Mouse (Mus musculus): ENCODE measurements around the gene Tceanc. TPM values are rescaled to one million over a fixed set of nuclear protein-coding genes. Genes with fewer than 3 reads are reported as not detected.
A peak's percentile ranks its signal among the peaks of the same experiment; 100 is the strongest.

Tceanc gene
- polyA plus RNA-seq, 1 experiment from 2014 or later = 6.6 TPM

GRCm38 (mm10) chrX:166512071-166512470 lies 6.3 kb downstream of the Tceanc start:
- H3K27me3 ChIP-seq (ENCODE audit: control insufficient read depth, insufficient read depth, low read length) = no peaks in the 10 kb centered on the region
- H3K9me3 ChIP-seq (ENCODE audit: control insufficient read depth, low read length) = no peaks in the 10 kb centered on the region
- H3K4me1 ChIP-seq (ENCODE audit: control insufficient read depth in 2 of 2, insufficient read depth in 2 of 2, low read length in 2 of 2) = no peaks in the 10 kb centered on the region
- 83% methylated on average over 4 of the region's 4 CpGs for WGBS
- ATAC-seq (ENCODE audit: insufficient number of reproducible peaks, insufficient read depth, low FRiP score, low read depth) = no peak
- H3K4me3 ChIP-seq (ENCODE audit: control insufficient read depth in 1 of 2, insufficient read depth in 1 of 2, low read depth in 1 of 2, low read length in 2 of 2) = no peak overlapping the region
- H3K9ac ChIP-seq (ENCODE audit: low read length) = no peak overlapping the region
- no peak overlapping the region for H3K4me2 ChIP-seq (ENCODE audit: low read length)
- H3K36me3 ChIP-seq (ENCODE audit: control insufficient read depth, insufficient read depth, low read length) = no peaks in the 10 kb centered on the region
- H3K27ac ChIP-seq (replicated peaks in 1 of 2; ENCODE audit: control insufficient read depth in 1 of 2, insufficient read depth in 1 of 2, low read depth in 2 of 2, low read length in 2 of 2) = no peak overlapping the region

- Histone ChIP-seq H3K27me3 (ENCODE audit: control insufficient read depth, insufficient read depth, low read length) (no peaks in the 10 kb centered on the region), H3K27ac (replicated peaks in 1 of 2; ENCODE audit: control insufficient read depth in 1 of 2, insufficient read depth in 1 of 2, low read depth in 2 of 2, low read length in 2 of 2) (no peak overlapping the region), H3K4me2 (ENCODE audit: low read length) (peak overlapping the region; percentile 56; the same call in 1 of the 2 replicates), H3K9me3 (ENCODE audit: control insufficient read depth, low read length) (no peaks in the 10 kb centered on the region), H3K36me3 (ENCODE audit: control insufficient read depth, insufficient read depth, low read length) (no peaks in the 10 kb centered on the region), H3K4me1 (ENCODE audit: control insufficient read depth in 2 of 2, insufficient read depth in 2 of 2, low read length in 2 of 2) (no peaks in the 10 kb centered on the region), H3K9ac (ENCODE audit: low read length) (no peak overlapping the region), H3K4me3 (ENCODE audit: control insufficient read depth in 1 of 2, insufficient read depth in 1 of 2, low read depth in 1 of 2, low read length in 2 of 2) (no peak overlapping the region)
- no peak for ATAC-seq (ENCODE audit: insufficient number of reproducible peaks, insufficient read depth, low FRiP score, low read depth)
Observed at GRCm38 (mm10) chrX:166511107-166511506, 7.3 kb downstream of the Tceanc start.

DNA sequence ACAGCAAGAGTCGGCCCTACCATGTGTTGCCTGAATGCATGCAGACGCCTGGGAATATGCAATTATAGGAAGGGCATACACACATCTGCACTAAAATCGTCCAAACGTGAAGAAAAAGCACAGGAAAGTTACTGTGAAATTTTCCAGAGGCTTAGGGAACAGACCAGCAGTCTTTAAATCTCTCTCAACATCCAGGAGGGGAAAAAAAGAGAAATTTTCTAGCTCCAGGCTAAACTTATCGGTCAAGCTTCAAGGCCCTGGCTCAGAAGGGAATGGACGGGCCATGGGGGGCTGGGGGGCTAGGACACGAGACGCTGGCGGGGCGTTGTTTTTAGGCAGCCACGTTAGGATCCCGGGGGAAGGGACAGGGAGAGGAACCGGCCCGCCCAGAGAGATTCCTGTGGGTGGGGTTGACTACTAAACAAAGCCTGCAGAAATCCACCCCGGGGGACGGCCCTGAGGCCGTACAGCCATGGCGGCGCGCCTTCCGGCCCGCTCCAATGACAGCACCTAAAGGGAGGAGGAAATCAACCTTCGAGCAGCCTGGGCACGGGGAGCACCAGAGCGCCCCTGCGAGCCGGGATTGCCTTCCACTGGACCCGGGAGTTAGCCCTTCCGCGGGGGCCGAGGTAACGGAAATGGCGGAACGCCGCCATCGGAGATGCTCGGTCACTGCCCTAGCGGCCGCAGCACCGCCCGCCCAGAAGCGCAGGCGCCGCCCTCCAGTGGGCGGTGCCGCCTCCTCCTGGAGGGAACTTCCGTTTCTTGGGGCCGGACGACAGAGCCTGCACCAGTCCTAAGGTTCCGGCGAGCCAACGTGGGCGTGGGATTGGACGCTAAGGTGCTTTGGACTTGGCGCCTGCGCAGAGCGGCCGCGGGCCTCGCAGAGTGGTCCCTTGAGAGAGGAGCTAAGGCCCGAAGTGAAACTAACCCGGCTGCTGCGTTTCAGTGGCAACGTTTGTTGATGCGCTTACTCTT lies 8.3 kb downstream of the Tceanc start:
- peak; percentile 98 for ATAC-seq (ENCODE audit: insufficient number of reproducible peaks, insufficient read depth, low FRiP score, low read depth)
- Histone ChIP-seq H3K4me3 (ENCODE audit: control insufficient read depth in 1 of 2, insufficient read depth in 1 of 2, low read depth in 1 of 2, low read length in 2 of 2) (peak overlapping the region; percentile 56 to 83), H3K4me2 (ENCODE audit: low read length) (peak overlapping the region; percentile 66), H3K9me3 (ENCODE audit: control insufficient read depth, low read length) (no peaks in the 10 kb centered on the region), H3K4me1 (ENCODE audit: control insufficient read depth in 2 of 2, insufficient read depth in 2 of 2, low read length in 2 of 2) (no peaks in the 10 kb centered on the region), H3K27ac (replicated peaks in 1 of 2; ENCODE audit: control insufficient read depth in 1 of 2, insufficient read depth in 1 of 2, low read depth in 2 of 2, low read length in 2 of 2) (peak overlapping the region; percentile 98 to 100), H3K27me3 (ENCODE audit: control insufficient read depth, insufficient read depth, low read length) (no peaks in the 10 kb centered on the region), H3K36me3 (ENCODE audit: control insufficient read depth, insufficient read depth, low read length) (no peaks in the 10 kb centered on the region), H3K9ac (ENCODE audit: low read length) (peak overlapping the region; percentile 79)
- 19% methylated on average over 65 of the region's 65 CpGs for WGBS

- no peaks in the 10 kb centered on the region; the same call in 1 of the 2 replicates for H3K36me3 ChIP-seq (ENCODE audit: control insufficient read depth, insufficient read depth, low read length)
- ATAC-seq (ENCODE audit: insufficient number of reproducible peaks, insufficient read depth, low FRiP score, low read depth) = no peak
- no peaks in the 10 kb centered on the region for H3K4me1 ChIP-seq (ENCODE audit: control insufficient read depth in 2 of 2, insufficient read depth in 2 of 2, low read length in 2 of 2)
- no peak overlapping the region for H3K4me3 ChIP-seq (ENCODE audit: control insufficient read depth in 1 of 2, insufficient read depth in 1 of 2, low read depth in 1 of 2, low read length in 2 of 2)
- no peak overlapping the region for H3K9ac ChIP-seq (ENCODE audit: low read length)
- no peaks in the 10 kb centered on the region for H3K9me3 ChIP-seq (ENCODE audit: control insufficient read depth, low read length)
- no peak overlapping the region for H3K4me2 ChIP-seq (ENCODE audit: low read length)
- H3K27ac ChIP-seq (replicated peaks in 1 of 2; ENCODE audit: control insufficient read depth in 1 of 2, insufficient read depth in 1 of 2, low read depth in 2 of 2, low read length in 2 of 2) = no peak overlapping the region
- 53% methylated on average over 2 of the region's 2 CpGs for WGBS
- H3K27me3 ChIP-seq (ENCODE audit: control insufficient read depth, insufficient read depth, low read length) = no peaks in the 10 kb centered on the region
Observed at GRCm38 (mm10) chrX:166504421-166504820, 13.9 kb downstream of the Tceanc start.

- H3K36me3 ChIP-seq (ENCODE audit: control insufficient read depth, insufficient read depth, low read length) = no peaks in the 10 kb centered on the region; the same call in 1 of the 2 replicates
- H3K27me3 ChIP-seq (ENCODE audit: control insufficient read depth, insufficient read depth, low read length) = no peaks in the 10 kb centered on the region
- no peak overlapping the region for H3K4me2 ChIP-seq (ENCODE audit: low read length)
- H3K4me1 ChIP-seq (ENCODE audit: control insufficient read depth in 2 of 2, insufficient read depth in 2 of 2, low read length in 2 of 2) = no peaks in the 10 kb centered on the region
- no peak overlapping the region for H3K9ac ChIP-seq (ENCODE audit: low read length)
- no peak overlapping the region for H3K27ac ChIP-seq (replicated peaks in 1 of 2; ENCODE audit: control insufficient read depth in 1 of 2, insufficient read depth in 1 of 2, low read depth in 2 of 2, low read length in 2 of 2)
- no peak overlapping the region for H3K4me3 ChIP-seq (ENCODE audit: control insufficient read depth in 1 of 2, insufficient read depth in 1 of 2, low read depth in 1 of 2, low read length in 2 of 2)
- 69% methylated on average over 1 of the region's 1 CpGs for WGBS
- ATAC-seq (ENCODE audit: insufficient number of reproducible peaks, insufficient read depth, low FRiP score, low read depth) = no peak
- no peaks in the 10 kb centered on the region for H3K9me3 ChIP-seq (ENCODE audit: control insufficient read depth, low read length)
Observed at GRCm38 (mm10) chrX:166499496-166500190, 18.7 kb downstream of the Tceanc start.

- no peak for ATAC-seq (ENCODE audit: insufficient number of reproducible peaks, insufficient read depth, low FRiP score, low read depth)
- Histone ChIP-seq H3K9me3 (ENCODE audit: control insufficient read depth, low read length) (no peaks in the 10 kb centered on the region), H3K4me2 (ENCODE audit: low read length) (no peak overlapping the region), H3K36me3 (ENCODE audit: control insufficient read depth, insufficient read depth, low read length) (no peaks in the 10 kb centered on the region; the same call in 1 of the 2 replicates), H3K27me3 (ENCODE audit: control insufficient read depth, insufficient read depth, low read length) (no peaks in the 10 kb centered on the region), H3K27ac (replicated peaks in 1 of 2; ENCODE audit: control insufficient read depth in 1 of 2, insufficient read depth in 1 of 2, low read depth in 2 of 2, low read length in 2 of 2) (no peak overlapping the region), H3K9ac (ENCODE audit: low read length) (no peak overlapping the region), H3K4me1 (ENCODE audit: control insufficient read depth in 2 of 2, insufficient read depth in 2 of 2, low read length in 2 of 2) (no peaks in the 10 kb centered on the region), H3K4me3 (ENCODE audit: control insufficient read depth in 1 of 2, insufficient read depth in 1 of 2, low read depth in 1 of 2, low read length in 2 of 2) (no peak overlapping the region)
- WGBS = 45% methylated on average over 4 of the region's 4 CpGs
Observed at GRCm38 (mm10) chrX:166497771-166498170, 20.6 kb downstream of the Tceanc start.

GRCm38 (mm10) chrX:166495052-166495451 lies 23.3 kb downstream of the Tceanc start:
- H3K36me3 ChIP-seq (ENCODE audit: control insufficient read depth, insufficient read depth, low read length) = no peaks in the 10 kb centered on the region
- ATAC-seq (ENCODE audit: insufficient number of reproducible peaks, insufficient read depth, low FRiP score, low read depth) = no peak
- no peaks in the 10 kb centered on the region for H3K27me3 ChIP-seq (ENCODE audit: control insufficient read depth, insufficient read depth, low read length)
- 87% methylated on average over 2 of the region's 2 CpGs for whole genome bisulfite sequencing
- H3K27ac ChIP-seq (replicated peaks in 1 of 2; ENCODE audit: control insufficient read depth in 1 of 2, insufficient read depth in 1 of 2, low read depth in 2 of 2, low read length in 2 of 2) = no peak overlapping the region
- H3K9me3 ChIP-seq (ENCODE audit: control insufficient read depth, low read length) = no peaks in the 10 kb centered on the region
- H3K4me3 ChIP-seq (ENCODE audit: control insufficient read depth in 1 of 2, insufficient read depth in 1 of 2, low read depth in 1 of 2, low read length in 2 of 2) = no peak overlapping the region
- H3K4me2 ChIP-seq (ENCODE audit: low read length) = no peak overlapping the region
- H3K4me1 ChIP-seq (ENCODE audit: control insufficient read depth in 2 of 2, insufficient read depth in 2 of 2, low read length in 2 of 2) = no peaks in the 10 kb centered on the region
- no peak overlapping the region for H3K9ac ChIP-seq (ENCODE audit: low read length)
